Mouse (Mus musculus): ENCODE measurements around the gene Bbs1. TPM values are rescaled to one million over a fixed set of nuclear protein-coding genes. Genes with fewer than 3 reads are reported as not detected.

Gene Bbs1
- total and polyA plus RNA-seq, 2 experiments = 0.65 to 0.95 TPM

- TF ChIP-seq POLR2A (IDR thresholded peaks at IDR 0.05; ENCODE audit: extremely low read depth, insufficient read depth, low read length) (no peak), CTCF (IDR thresholded peaks at IDR 0.05; ENCODE audit: low read depth, low read length) (no peak)
- Histone ChIP-seq H3K36me3 (ENCODE audit: control insufficient read depth, insufficient read depth, low read length) (peaks cover 5% of the 10 kb centered on the region; the same call in 1 of the 2 replicates), H3K27me3 (ENCODE audit: control insufficient read depth, insufficient read depth, low read length) (0 out of 2 replicates have a peak, but pooled peaks cover 2% of the 10 kb centered on the region), H3K4me3 (ENCODE audit: insufficient read depth, low read depth, low read length) (no peak overlapping the region), H3K79me2 (ENCODE audit: control insufficient read depth, insufficient read depth, low read length) (no peaks in the 10 kb centered on the region), H3K9ac (ENCODE audit: low read depth, low read length) (no peak overlapping the region), H3K4me1 (ENCODE audit: control insufficient read depth, insufficient read depth, low read length) (0 out of 2 replicates have a peak, but pooled peaks cover 2% of the 10 kb centered on the region), H3K27ac (replicated peaks; ENCODE audit: insufficient read depth, low read depth, low read length) (no peak overlapping the region)
- no peak for DNase-seq (ENCODE audit: extremely low read depth, low read depth, low spot score)
- 84% methylated on average over 6 of the region's 6 CpGs for WGBS
Measured at GRCm38 (mm10) chr19:4863048-4863447, 43.4 kb downstream of the Bbs1 start.

- H3K27ac ChIP-seq (replicated peaks; ENCODE audit: insufficient read depth, low read depth, low read length) = no peak overlapping the region
- no peaks in the 10 kb centered on the region for H3K27me3 ChIP-seq (ENCODE audit: control insufficient read depth, insufficient read depth, low read length)
- no peaks in the 10 kb centered on the region for H3K79me2 ChIP-seq (ENCODE audit: control insufficient read depth, insufficient read depth, low read length)
- H3K9ac ChIP-seq (ENCODE audit: low read depth, low read length) = no peak overlapping the region
- TF ChIP-seq CTCF (IDR thresholded peaks at IDR 0.05; ENCODE audit: low read depth, low read length) (no peak), POLR2A (IDR thresholded peaks at IDR 0.05; ENCODE audit: extremely low read depth, insufficient read depth, low read length) (no peak)
- 88% methylated on average over 6 of the region's 6 CpGs for WGBS
- H3K36me3 ChIP-seq (ENCODE audit: control insufficient read depth, insufficient read depth, low read length) = peaks cover 9% of the 10 kb centered on the region; the same call in 1 of the 2 replicates
- peaks cover 9% of the 10 kb centered on the region for H3K4me1 ChIP-seq (ENCODE audit: control insufficient read depth, insufficient read depth, low read length)
- DNase-seq (ENCODE audit: extremely low read depth, low read depth, low spot score) = no peak
- H3K4me3 ChIP-seq (ENCODE audit: insufficient read depth, low read depth, low read length) = no peak overlapping the region
Measured at GRCm38 (mm10) chr19:4859081-4859480, 47.3 kb downstream of the Bbs1 start.

GRCm38 (mm10) chr19:4855951-4856350 lies 50.5 kb downstream of the Bbs1 start:
- TF ChIP-seq POLR2A (IDR thresholded peaks at IDR 0.05; ENCODE audit: extremely low read depth, insufficient read depth, low read length) (no peak), CTCF (IDR thresholded peaks at IDR 0.05; ENCODE audit: low read depth, low read length) (no peak)
- no peak overlapping the region for H3K9ac ChIP-seq (ENCODE audit: low read depth, low read length)
- whole genome bisulfite sequencing = 93% methylated on average over 4 of the region's 4 CpGs
- no peak overlapping the region for H3K27ac ChIP-seq (replicated peaks; ENCODE audit: insufficient read depth, low read depth, low read length)
- no peak overlapping the region for H3K4me3 ChIP-seq (ENCODE audit: insufficient read depth, low read depth, low read length)
- no peaks in the 10 kb centered on the region for H3K27me3 ChIP-seq (ENCODE audit: control insufficient read depth, insufficient read depth, low read length)
- peaks cover 9% of the 10 kb centered on the region; the same call in 1 of the 2 replicates for H3K36me3 ChIP-seq (ENCODE audit: control insufficient read depth, insufficient read depth, low read length)
- no peak for DNase-seq (ENCODE audit: extremely low read depth, low read depth, low spot score)
- peaks cover 9% of the 10 kb centered on the region for H3K4me1 ChIP-seq (ENCODE audit: control insufficient read depth, insufficient read depth, low read length)
- H3K79me2 ChIP-seq (ENCODE audit: control insufficient read depth, insufficient read depth, low read length) = no peaks in the 10 kb centered on the region

GRCm38 (mm10) chr19:4855470-4855820 lies 51.0 kb downstream of the Bbs1 start:
- Histone ChIP-seq H3K4me1 (ENCODE audit: control insufficient read depth, insufficient read depth, low read length) (peaks cover 9% of the 10 kb centered on the region), H3K27me3 (ENCODE audit: control insufficient read depth, insufficient read depth, low read length) (no peaks in the 10 kb centered on the region), H3K79me2 (ENCODE audit: control insufficient read depth, insufficient read depth, low read length) (no peaks in the 10 kb centered on the region), H3K9ac (ENCODE audit: low read depth, low read length) (peak overlapping the region; percentile 98), H3K27ac (replicated peaks; ENCODE audit: insufficient read depth, low read depth, low read length) (peak overlapping the region; percentile 90), H3K36me3 (ENCODE audit: control insufficient read depth, insufficient read depth, low read length) (peaks cover 7% of the 10 kb centered on the region; the same call in 1 of the 2 replicates), H3K4me3 (ENCODE audit: insufficient read depth, low read depth, low read length) (peak overlapping the region; percentile 97)
- DNase-seq (ENCODE audit: extremely low read depth, low read depth, low spot score) = no peak
- WGBS = 5% methylated on average over 14 of the region's 14 CpGs
- no peak for TF ChIP-seq CTCF (IDR thresholded peaks at IDR 0.05; ENCODE audit: low read depth, low read length)
- no peak for TF ChIP-seq POLR2A (IDR thresholded peaks at IDR 0.05; ENCODE audit: extremely low read depth, insufficient read depth, low read length)

- Histone ChIP-seq H3K36me3 (ENCODE audit: control insufficient read depth, insufficient read depth, low read length) (peaks cover 7% of the 10 kb centered on the region; the same call in 1 of the 2 replicates), H3K79me2 (ENCODE audit: control insufficient read depth, insufficient read depth, low read length) (no peaks in the 10 kb centered on the region), H3K4me3 (ENCODE audit: insufficient read depth, low read depth, low read length) (peak within 1 kb of the TSS; percentile 97), H3K27ac (replicated peaks; ENCODE audit: insufficient read depth, low read depth, low read length) (peak within 1 kb of the TSS; percentile 90), H3K4me1 (ENCODE audit: control insufficient read depth, insufficient read depth, low read length) (peaks cover 9% of the 10 kb centered on the region), H3K9ac (ENCODE audit: low read depth, low read length) (peak within 1 kb of the TSS; percentile 98), H3K27me3 (ENCODE audit: control insufficient read depth, insufficient read depth, low read length) (no peaks in the 10 kb centered on the region)
- peak; percentile 86 for DNase-seq (ENCODE audit: extremely low read depth, low read depth, low spot score)
- WGBS = 2% methylated on average over 45 of the region's 45 CpGs
- TF ChIP-seq CTCF (IDR thresholded peaks at IDR 0.05; ENCODE audit: low read depth, low read length) (peak; percentile 21; the same call in 1 of the 2 replicates), POLR2A (IDR thresholded peaks at IDR 0.05; ENCODE audit: extremely low read depth, insufficient read depth, low read length) (0 out of 2 replicates have a peak, but pooled peaks have one; percentile 68)
Measured at GRCm38 (mm10) chr19:4854552-4855469, 51.6 kb downstream of the Bbs1 start, which contains the start of gene Ctsf. TSS of gene Ctsf (plus strand) at chr19:4855130.
